Mouse (Mus musculus) right cerebral cortex, postnatal 36 days (tissue): ENCODE results near the gene Nuak1.
A peak's percentile ranks its signal among the peaks of the same experiment; 100 is the strongest.

ENCODE experiments used
- DNase-seq, 2 experiments: peaks; one replicate each; pipeline ENCODE4 v3.0.0; 2022; ENCODE audit warnings: low spot score in 2 of 2, mixed read lengths in 1 of 2

Gene Nuak1

DNA sequence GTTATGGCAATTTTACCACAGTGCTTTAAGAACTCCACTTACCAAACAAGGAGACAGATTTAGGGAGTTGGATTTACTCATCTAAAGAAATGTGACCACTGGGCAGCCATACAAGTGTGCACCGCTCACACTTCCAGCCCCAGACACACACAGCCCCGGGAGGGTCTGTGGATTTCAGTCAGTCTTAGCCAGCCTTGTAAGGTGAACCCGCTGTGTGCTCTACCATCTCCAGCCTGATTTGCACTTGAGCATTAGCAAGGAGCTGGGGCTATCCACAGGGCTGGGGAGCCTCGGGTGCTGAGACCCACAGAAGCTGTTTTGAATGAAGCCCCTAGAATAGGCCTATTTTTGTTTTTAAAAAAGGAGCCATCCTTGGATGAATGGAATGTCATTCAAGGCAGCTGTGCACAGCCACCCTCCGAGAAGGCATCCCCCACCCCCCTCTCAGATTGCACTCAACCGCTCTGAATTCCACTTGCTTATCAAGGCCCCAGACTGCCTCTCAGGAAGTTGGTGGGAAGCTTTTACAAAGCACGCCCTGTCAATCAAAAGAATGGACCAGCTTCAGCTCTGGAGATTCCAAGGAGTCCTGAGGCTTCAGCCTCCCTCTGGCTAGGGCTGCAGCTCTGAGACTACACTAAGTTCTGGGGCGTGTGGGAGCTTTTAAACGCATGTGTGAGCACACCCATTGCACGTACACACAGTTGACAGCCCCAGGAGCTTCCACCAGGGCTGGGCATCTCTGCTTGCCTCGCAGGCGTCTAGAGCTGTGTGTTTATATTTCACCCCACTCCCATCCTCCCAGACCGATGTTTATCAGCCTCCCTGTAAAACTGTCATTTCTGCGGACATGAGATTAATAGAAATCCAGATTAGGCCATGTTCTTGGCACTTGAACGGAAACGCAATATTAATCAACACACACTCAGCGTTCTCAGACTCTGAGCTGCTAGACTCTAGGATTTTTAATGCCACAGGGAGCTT, 57.2 kb downstream of the Nuak1 start:
- no peak for DNase-seq

- no peak for DNase-seq
Measured at GRCm38 (mm10) chr10:84381276-84381798, 59.1 kb downstream of the Nuak1 start.

DNA sequence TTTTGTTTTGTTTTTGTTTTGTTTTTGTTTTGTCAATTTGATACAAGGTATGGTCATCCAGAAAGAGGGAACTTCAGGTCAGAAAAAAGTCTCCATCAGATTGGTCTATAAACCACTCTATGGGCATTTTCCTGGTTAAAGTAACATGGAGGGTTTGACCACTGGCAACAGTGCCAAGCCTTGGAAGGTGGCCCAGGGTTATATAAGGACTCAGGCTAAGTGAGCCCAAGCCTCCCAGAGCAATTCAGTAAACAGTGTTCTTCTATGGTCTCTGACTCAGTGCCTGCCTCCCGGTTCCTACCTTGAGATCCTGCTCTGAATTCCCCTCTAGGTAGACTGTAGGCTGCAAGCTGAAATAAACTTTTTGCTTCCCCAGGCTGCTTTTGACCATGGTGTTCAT, 61.0 kb downstream of the Nuak1 start:
- no peak for DNase-seq

GRCm38 (mm10) chr10:84377956-84378355, 62.4 kb downstream of the Nuak1 start:
- no peak for DNase-seq

- no peak for DNase-seq
Measured at GRCm38 (mm10) chr10:84376346-84376745, 64.1 kb downstream of the Nuak1 start.

DNA sequence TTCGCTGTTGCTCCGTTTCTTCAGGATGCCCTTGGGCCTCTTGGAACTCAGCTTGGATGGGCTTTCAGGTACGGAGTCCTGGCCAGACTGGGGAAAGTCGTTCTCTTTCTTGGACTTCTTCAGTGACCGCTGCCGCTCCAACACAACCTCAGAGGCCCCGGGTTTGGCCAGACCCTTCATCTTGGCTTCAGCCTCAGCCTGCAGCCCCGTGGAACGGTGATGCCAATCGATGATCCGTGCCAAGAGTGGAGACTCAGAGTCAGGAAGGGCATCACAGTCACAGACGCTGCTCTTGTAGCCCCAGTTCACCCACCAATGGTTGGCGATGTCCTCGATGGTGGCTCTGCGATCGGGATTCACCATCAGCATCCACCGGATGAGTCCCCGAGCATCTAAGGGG, 65.4 kb downstream of the Nuak1 start:
- no peak for DNase-seq

GRCm38 (mm10) chr10:84373476-84373875, 66.9 kb downstream of the Nuak1 start:
- DNase-seq: no peak

GRCm38 (mm10) chr10:84372161-84373095, 68.0 kb downstream of the Nuak1 start:
- peak; percentile 76 to 79 for DNase-seq

GRCm38 (mm10) chr10:84371681-84372160, 68.7 kb downstream of the Nuak1 start:
- DNase-seq: no peak

DNA sequence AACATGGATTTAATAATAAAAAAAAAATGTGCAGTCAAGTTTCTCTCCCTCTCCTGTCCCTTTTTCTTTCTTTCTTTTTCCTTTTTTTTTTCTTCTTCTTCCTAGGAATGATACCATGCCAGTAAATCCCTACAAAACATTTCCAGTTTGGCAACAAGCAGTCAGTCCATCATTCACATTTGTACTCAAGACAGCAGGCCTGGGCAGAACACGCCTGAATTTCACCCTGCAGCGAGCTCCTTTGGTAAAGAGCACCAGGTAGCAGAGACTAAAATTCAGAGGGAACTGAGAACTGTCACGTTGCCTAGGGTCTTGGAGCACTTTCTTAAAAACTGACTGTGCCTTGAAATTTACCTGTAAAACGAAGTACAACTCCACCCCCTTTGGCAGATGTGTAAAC, 69.2 kb downstream of the Nuak1 start:
- DNase-seq: no peak

DNA sequence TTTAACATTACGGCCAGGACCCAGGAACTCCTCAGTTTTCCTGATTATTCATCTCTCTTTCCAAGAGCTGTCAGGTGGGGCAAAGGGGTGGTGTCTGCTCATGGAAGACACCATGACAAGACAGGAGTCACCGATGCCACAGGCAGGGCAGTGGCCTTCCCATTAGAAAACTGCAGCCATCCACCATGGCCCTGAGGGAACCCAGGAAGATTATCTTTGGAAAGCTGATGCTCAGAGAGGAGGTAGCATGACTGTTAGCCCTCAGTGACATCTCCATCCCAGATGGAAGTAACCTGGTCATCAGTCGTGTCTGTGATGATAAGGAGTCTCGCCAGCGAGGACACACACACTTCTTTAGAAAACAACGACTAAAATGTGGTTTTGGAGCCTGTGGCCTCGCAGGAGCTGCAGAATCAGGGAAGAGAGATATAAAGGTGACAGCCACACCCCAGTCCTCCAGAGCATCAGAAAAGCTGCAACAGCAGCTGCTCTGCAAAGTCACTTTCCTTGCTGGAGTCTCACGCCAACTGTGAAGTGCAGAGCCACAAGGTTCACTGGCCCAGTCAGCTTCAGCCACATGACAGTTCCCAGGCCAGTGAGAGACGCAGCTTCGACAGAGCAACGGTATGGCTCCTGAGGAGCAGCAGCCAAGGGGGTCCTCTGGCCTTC, 70.6 kb downstream of the Nuak1 start:
- DNase-seq: no peak

DNA sequence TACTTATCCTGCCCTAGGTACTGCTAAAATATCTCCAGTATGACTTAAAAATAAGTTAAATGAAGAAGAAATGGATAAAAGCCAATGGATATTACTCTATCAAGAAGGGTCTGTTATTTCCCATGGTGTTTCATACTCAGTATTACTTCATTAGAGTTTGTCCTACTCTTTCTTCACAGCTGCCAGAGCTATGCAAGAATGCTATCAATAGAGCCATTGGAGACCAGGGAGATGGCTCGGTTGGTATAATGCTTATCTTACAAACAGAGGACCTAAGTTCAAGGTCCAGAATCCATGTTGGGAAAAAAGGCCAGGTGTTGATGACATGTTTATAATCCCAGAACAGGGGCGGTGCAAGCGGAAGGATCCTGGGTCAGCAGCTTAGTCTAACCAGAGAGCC, 72.2 kb downstream of the Nuak1 start:
- no peak for DNase-seq

GRCm38 (mm10) chr10:84365166-84365865, 75.1 kb downstream of the Nuak1 start:
- no peak for DNase-seq

DNA sequence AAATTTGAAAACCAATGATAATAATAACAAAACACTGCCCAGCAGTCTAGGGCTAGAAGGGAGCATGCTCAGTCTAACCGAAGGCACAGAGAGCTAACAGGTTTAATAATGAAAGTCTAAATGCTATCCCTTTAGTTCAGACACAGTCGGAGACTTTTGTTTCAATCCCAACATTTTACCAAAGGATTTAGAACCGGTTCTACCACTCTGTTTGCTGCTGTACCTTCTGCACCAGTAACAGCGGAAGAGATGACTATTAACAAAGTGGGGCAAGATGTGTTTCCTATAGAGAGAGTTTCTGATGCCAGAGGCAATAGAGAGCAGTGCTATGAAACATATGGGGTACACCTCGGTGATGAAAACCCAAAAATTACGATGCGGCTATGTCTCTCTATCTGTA, 76.6 kb downstream of the Nuak1 start:
- no peak for DNase-seq

GRCm38 (mm10) chr10:84360953-84361352, 79.4 kb downstream of the Nuak1 start:
- no peak for DNase-seq

- no peak for DNase-seq
Measured at GRCm38 (mm10) chr10:84360391-84360790, 80.0 kb downstream of the Nuak1 start.

- DNase-seq: no peak
Measured at GRCm38 (mm10) chr10:84358738-84359120, 81.7 kb downstream of the Nuak1 start.

- peak; percentile 86 to 92 for DNase-seq
Measured at GRCm38 (mm10) chr10:84357997-84358737, 82.2 kb downstream of the Nuak1 start.

- DNase-seq: no peak
Measured at GRCm38 (mm10) chr10:84357593-84357992, 82.8 kb downstream of the Nuak1 start.

GRCm38 (mm10) chr10:84354323-84354722, 86.1 kb downstream of the Nuak1 start:
- peak in 1 of 2 experiments; percentile 48 for DNase-seq
